Mouse (Mus musculus) MEL (cell line): ENCODE results near the gene 4930535I16Rik.

ENCODE experiments used
- CTCF ChIP-seq, 3 experiments: IDR thresholded peaks in 2 of 3; conservative IDR thresholded peaks in 1 of 3; 2 replicates each; pipeline ENCODE4 v1.5.1; 2011 to 2012; ENCODE audit warnings: low read length in 3 of 3, low read depth in 2 of 3, mild to moderate bottlenecking in 2 of 3, improper control_type of control experiment in 1 of 3, inconsistent platforms in 1 of 3, mixed read lengths in 1 of 3, moderate library complexity in 1 of 3; ENCODE audit not compliant: control insufficient read depth in 1 of 3, insufficient read depth in 1 of 3, poor library complexity in 1 of 3, severe bottlenecking in 1 of 3
- E2F4 ChIP-seq: IDR thresholded peaks from 2 replicates; pipeline ENCODE4 v1.6.1; 2011; ENCODE audit warnings: low read depth, low read length, improper control_type of control experiment, borderline replicate concordance
- HCFC1 ChIP-seq: IDR thresholded peaks from 2 replicates; pipeline ENCODE4 v1.6.1; 2012; ENCODE audit warnings: low read depth, mild to moderate bottlenecking, inconsistent platforms, low read length, improper control_type of control experiment, moderate library complexity
- MXI1 ChIP-seq: IDR thresholded peaks from 2 replicates; pipeline ENCODE4 v1.6.1; 2011; ENCODE audit warnings: mild to moderate bottlenecking, low read depth, low read length, improper control_type of control experiment
- MYB ChIP-seq: IDR thresholded peaks from 2 replicates; pipeline ENCODE4 v1.6.1; 2011; ENCODE audit warnings: mild to moderate bottlenecking, low read depth, low read length, improper control_type of control experiment
- NRF1 ChIP-seq: IDR thresholded peaks from 2 replicates; pipeline ENCODE4 v1.6.1; 2014; ENCODE audit warnings: low read depth, mild to moderate bottlenecking, inconsistent platforms, low read length, improper control_type of control experiment, moderate library complexity; ENCODE audit not compliant: poor library complexity, insufficient read depth, severe bottlenecking
- POLR2A ChIP-seq, 2 experiments: IDR thresholded peaks; 2 replicates each; pipeline ENCODE4 v1.6.1; 2011 to 2012; ENCODE audit warnings: low read length in 2 of 2, mild to moderate bottlenecking in 2 of 2, control low read depth in 1 of 2, improper control_type of control experiment in 1 of 2, low read depth in 1 of 2, moderate library complexity in 1 of 2; ENCODE audit not compliant: control insufficient read depth in 1 of 2, insufficient read depth in 1 of 2, poor library complexity in 1 of 2
- POLR2AphosphoS2 ChIP-seq: IDR thresholded peaks from 2 replicates; pipeline ENCODE4 v1.6.1; 2011; ENCODE audit warnings: low read length, improper control_type of control experiment
- POLR2AphosphoS5 ChIP-seq: IDR thresholded peaks from 2 replicates; pipeline ENCODE4 v1.6.1; 2012; ENCODE audit warnings: low read depth, borderline replicate concordance, mild to moderate bottlenecking, inconsistent platforms, low read length, moderate library complexity, mixed read lengths
- SMC3 ChIP-seq: IDR thresholded peaks from 2 replicates; pipeline ENCODE4 v1.6.1; 2011; ENCODE audit warnings: low read depth, low read length, improper control_type of control experiment
- TBP ChIP-seq: IDR thresholded peaks from 2 replicates; pipeline ENCODE4 v1.8.0; 2011; ENCODE audit warnings: low read depth, low read length, improper control_type of control experiment
- TCF12 ChIP-seq: IDR thresholded peaks from 2 replicates; pipeline ENCODE4 v1.6.1; 2014; ENCODE audit warnings: low read depth, mild to moderate bottlenecking, inconsistent platforms, low read length, improper control_type of control experiment, moderate library complexity
- UBTF ChIP-seq: IDR thresholded peaks from 2 replicates; pipeline ENCODE4 v1.6.1; 2012; ENCODE audit warnings: low read depth, mild to moderate bottlenecking, inconsistent platforms, low read length, improper control_type of control experiment, moderate library complexity, borderline replicate concordance; ENCODE audit not compliant: insufficient read depth
- ZC3H11A ChIP-seq: IDR thresholded peaks from 2 replicates; pipeline ENCODE4 v1.6.1; 2012; ENCODE audit warnings: low read depth, mild to moderate bottlenecking, inconsistent platforms, low read length, improper control_type of control experiment

- no peak for TF ChIP-seq TBP
- TF ChIP-seq POLR2AphosphoS2, result no peak
- TF ChIP-seq MYB, result no peak
- no peak for TF ChIP-seq TCF12
- TF ChIP-seq HCFC1, result no peak
- TF ChIP-seq MXI1, result no peak
- TF ChIP-seq POLR2A (IDR thresholded peaks at IDR 0.05; ENCODE audit: control insufficient read depth in 1 of 2, insufficient read depth in 1 of 2, low read depth in 1 of 2, low read length in 2 of 2, poor library complexity in 1 of 2), result no peak
- no peak for TF ChIP-seq NRF1
- TF ChIP-seq CTCF (IDR thresholded peaks at IDR 0.05 in 2 of 3, conservative IDR thresholded peaks at IDR 0.05 in 1 of 3; ENCODE audit: control insufficient read depth in 1 of 3, insufficient read depth in 1 of 3, low read depth in 2 of 3, low read length in 3 of 3, poor library complexity in 1 of 3, severe bottlenecking in 1 of 3), result no peak
- TF ChIP-seq E2F4, result no peak
- TF ChIP-seq ZC3H11A, result no peak
- TF ChIP-seq UBTF, result no peak
- no peak for TF ChIP-seq POLR2AphosphoS5
- TF ChIP-seq SMC3, result no peak
Measured at GRCm38 (mm10) chr4:123921055-123921565, 3.3 kb upstream of the 4930535I16Rik start.
